21 mouse cellular contexts compared by ENCODE assay signal in genomic region chr16:10549600-10549999, GRCm38 (mm10).
"Had no signal": no experiment of that assay in that cellular context is flagged by ENCODE, and none has a peak within 500 bp of the region (broad histone marks: within the 10 kb centered on the region; RNA-seq: fewer than 3 reads in every experiment).

No protein-coding gene starts in this region.

- DNase-seq: kidney, adult 2 months; kidney, postnatal 10 days; kidney, postnatal 4 days; liver; lung, adult 2 months; lung, postnatal 14 days; right cerebral cortex, adult 18-20 months; right cerebral cortex, postnatal 14 days; right cerebral cortex, postnatal 4 days; thymus, postnatal 25 days had no signal

- H3K27ac ChIP-seq: kidney, embryonic 15.5 days; limb, embryonic 10.5 days; limb, embryonic 13.5 days; liver, embryonic 12.5 days; liver, embryonic 15.5 days; macrophage; midbrain, embryonic 12.5 days; midbrain, embryonic 15.5 days; neural tube, embryonic 12.5 days; neural tube, embryonic 15.5 days; stomach, embryonic 15.5 days had no signal

- H3K4me3 ChIP-seq: kidney, embryonic 15.5 days; limb, embryonic 10.5 days; limb, embryonic 13.5 days; liver, embryonic 12.5 days; liver, embryonic 15.5 days; midbrain, embryonic 12.5 days; midbrain, embryonic 15.5 days; neural tube, embryonic 12.5 days; neural tube, embryonic 15.5 days; stomach, embryonic 15.5 days had no signal
